Mouse (Mus musculus) liver, embryonic 16.5 days (tissue): ENCODE measurements at regions not wholly inside any gene's neighbourhood (a gene's known extent, or its start where the extent isn't known, plus 50 kb on each side); places are given as distances from the start of the nearest gene placed in this dataset.

Source experiments
- ATAC-seq: fragments of 200-750 bp; cut with Nextera tagmentation; 2 replicates; pipeline ENCODE4 v1.8.0; 2017; ENCODE audit warnings: low read depth, mild to moderate bottlenecking, moderate number of reproducible peaks, moderate library complexity
- H3K27ac ChIP-seq: fragments of 300-500 bp; sonication (generic); 2 replicates; pipeline ENCODE4 v1.5.1; 2014; ENCODE audit warnings: mild to moderate bottlenecking, low read length
- H3K27me3 ChIP-seq: fragments of 300-500 bp; sonication (generic); 2 replicates; pipeline ENCODE4 v1.6.1; 2014; ENCODE audit warnings: low read depth, low read length, mixed read lengths; ENCODE audit not compliant: control insufficient read depth, insufficient read depth
- H3K36me3 ChIP-seq: fragments of 300-500 bp; sonication (generic); 2 replicates; pipeline ENCODE4 v1.6.1; 2014; ENCODE audit warnings: mild to moderate bottlenecking; ENCODE audit not compliant: control insufficient read depth, insufficient read depth
- H3K4me1 ChIP-seq: fragments of 300-500 bp; sonication (generic); 2 replicates; pipeline ENCODE4 v1.6.1; 2014; ENCODE audit warnings: low read depth, low read length, mixed read lengths; ENCODE audit not compliant: control insufficient read depth
- H3K4me2 ChIP-seq: fragments of 300-500 bp; sonication (generic); 2 replicates; pipeline ENCODE4 v1.6.1; 2014; ENCODE audit warnings: low read depth, low read length, mixed read lengths
- H3K4me3 ChIP-seq: fragments of 300-500 bp; sonication (generic); 2 replicates; pipeline ENCODE4 v1.5.1; 2014; ENCODE audit warnings: low read depth, mild to moderate bottlenecking, low read length
- H3K9ac ChIP-seq: fragments of 300-500 bp; sonication (generic); 2 replicates; pipeline ENCODE4 v1.6.1; 2014; ENCODE audit warnings: low read depth, low read length
- H3K9me3 ChIP-seq: fragments of 300-500 bp; sonication (generic); replicated peaks from 2 replicates; pipeline ENCODE4 v1.6.1; 2016; ENCODE audit warnings: low read length; ENCODE audit not compliant: control insufficient read depth
- WGBS: fragments of 180-500 bp; shearing (Covaris S2); extraction: QIAGEN DNeasy Blood & Tissue Kit; methylation state at CpG from one replicate; pipeline ENCODE4 v1.1.7; 2014; ENCODE audit not compliant: insufficient replicate concordance; 5-methylcytosine and 5-hydroxymethylcytosine counted together

- H3K4me1 ChIP-seq, result no peaks in the 10 kb centered on the region
- WGBS, result 55% methylated on average over 3 of the region's 3 CpGs
- no peaks in the 10 kb centered on the region for H3K27me3 ChIP-seq
- no peaks in the 10 kb centered on the region for H3K9me3 ChIP-seq
- no peak overlapping the region for H3K9ac ChIP-seq
- H3K27ac ChIP-seq, result no peak overlapping the region
- no peaks in the 10 kb centered on the region for H3K36me3 ChIP-seq
- no peak overlapping the region for H3K4me2 ChIP-seq
- ATAC-seq, result no peak
- no peak overlapping the region for H3K4me3 ChIP-seq
Observed at GRCm38 (mm10) chr6:111820265-111820664, 453.3 kb upstream of the Lmcd1 start.

- Histone ChIP-seq H3K27ac (no peak overlapping the region), H3K4me3 (no peak overlapping the region), H3K4me1 (no peaks in the 10 kb centered on the region), H3K4me2 (no peak overlapping the region), H3K9me3 (no peaks in the 10 kb centered on the region), H3K27me3 (no peaks in the 10 kb centered on the region), H3K9ac (no peak overlapping the region), H3K36me3 (no peaks in the 10 kb centered on the region)
- no peak for ATAC-seq
- 43% methylated on average over 6 of the region's 6 CpGs for WGBS
Observed at GRCm38 (mm10) chr6:111844321-111844835, 429.2 kb upstream of the Lmcd1 start.

GRCm38 (mm10) chr6:111866101-111866598, 407.4 kb upstream of the Lmcd1 start:
- Histone ChIP-seq H3K4me3 (no peak overlapping the region), H3K4me1 (no peaks in the 10 kb centered on the region), H3K27ac (no peak overlapping the region), H3K9ac (no peak overlapping the region), H3K27me3 (no peaks in the 10 kb centered on the region), H3K9me3 (no peaks in the 10 kb centered on the region), H3K4me2 (no peak overlapping the region), H3K36me3 (no peaks in the 10 kb centered on the region)
- no peak for ATAC-seq
- WGBS, result 33% methylated on average over 3 of the region's 3 CpGs

DNA sequence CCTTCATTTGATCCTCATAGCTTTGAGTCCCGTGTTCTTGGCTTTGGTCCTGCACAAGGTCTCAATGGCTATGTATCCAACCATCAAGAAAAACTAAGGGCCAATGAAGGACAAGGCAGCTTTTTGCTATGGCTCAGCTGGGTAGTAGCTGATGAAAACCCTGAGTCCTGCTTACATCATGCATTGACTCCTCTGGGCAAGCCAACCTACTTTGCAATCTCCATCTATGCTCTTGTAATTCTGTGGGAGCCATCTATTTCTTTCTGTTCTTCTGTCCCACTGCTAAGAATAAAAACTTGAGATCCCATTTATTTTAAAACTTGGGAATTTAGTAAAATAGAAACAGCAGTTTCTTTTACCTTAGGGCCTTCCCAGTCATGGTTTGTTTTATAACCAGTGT, 391.0 kb upstream of the Lmcd1 start:
- Histone ChIP-seq H3K27ac (no peak overlapping the region), H3K9me3 (no peaks in the 10 kb centered on the region), H3K4me1 (no peaks in the 10 kb centered on the region), H3K27me3 (no peaks in the 10 kb centered on the region), H3K9ac (no peak overlapping the region), H3K4me2 (no peak overlapping the region), H3K36me3 (no peaks in the 10 kb centered on the region), H3K4me3 (no peak overlapping the region)
- 59% methylated on average over 1 of the region's 1 CpGs for WGBS
- no peak for ATAC-seq

DNA sequence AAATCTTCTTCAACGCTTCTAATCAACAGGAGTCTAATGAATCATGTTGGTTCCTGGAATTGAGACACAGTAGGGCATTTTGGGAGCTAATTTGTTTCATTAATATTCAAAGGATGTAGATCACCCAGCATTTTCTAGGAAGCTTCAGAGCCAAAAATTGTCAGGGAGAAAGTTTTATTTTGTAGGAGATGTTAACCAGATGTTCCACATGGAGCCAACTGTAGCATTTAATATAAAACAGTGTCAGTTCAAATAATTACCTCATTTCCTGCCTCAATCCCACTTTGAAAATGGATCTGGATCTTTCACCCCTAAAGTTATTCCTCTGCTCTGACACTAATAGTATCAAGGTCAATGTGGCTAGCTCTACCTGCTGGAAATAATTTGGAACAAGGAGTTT, 389.6 kb upstream of the Lmcd1 start:
- Histone ChIP-seq H3K4me2 (no peak overlapping the region), H3K9ac (no peak overlapping the region), H3K4me3 (no peak overlapping the region), H3K36me3 (no peaks in the 10 kb centered on the region), H3K9me3 (no peaks in the 10 kb centered on the region), H3K27ac (no peak overlapping the region), H3K27me3 (no peaks in the 10 kb centered on the region), H3K4me1 (no peaks in the 10 kb centered on the region)
- ATAC-seq, result no peak
- WGBS, result 58% methylated on average over 1 of the region's 1 CpGs

DNA sequence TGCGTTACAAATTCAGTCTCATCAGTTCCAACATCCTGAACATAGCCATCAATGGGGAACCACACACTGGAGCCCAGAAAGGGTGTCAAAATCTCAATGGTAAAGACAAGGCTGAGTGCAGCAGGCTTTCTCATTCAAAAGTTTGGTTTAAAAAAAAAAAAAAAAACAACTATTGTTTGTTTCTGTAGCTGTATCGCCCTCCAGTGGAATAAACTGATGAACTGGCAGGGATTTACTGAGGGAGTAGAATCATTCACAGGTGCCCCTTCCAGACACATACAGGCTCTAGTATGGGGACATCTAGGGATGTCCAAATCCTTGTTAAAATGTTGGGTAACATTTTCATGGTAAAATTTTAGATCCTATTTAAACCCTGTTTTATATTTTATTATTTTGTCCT, 361.6 kb upstream of the Lmcd1 start:
- no peak for ATAC-seq
- Histone ChIP-seq H3K4me2 (no peak overlapping the region), H3K9me3 (no peaks in the 10 kb centered on the region), H3K4me3 (no peak overlapping the region), H3K27ac (no peak overlapping the region), H3K9ac (no peak overlapping the region), H3K4me1 (no peaks in the 10 kb centered on the region), H3K27me3 (no peaks in the 10 kb centered on the region), H3K36me3 (no peaks in the 10 kb centered on the region)
- 49% methylated on average over 2 of the region's 2 CpGs for WGBS

- no peaks in the 10 kb centered on the region for H3K27me3 ChIP-seq
- no peak overlapping the region for H3K9ac ChIP-seq
- H3K4me2 ChIP-seq, result no peak overlapping the region
- H3K36me3 ChIP-seq, result no peaks in the 10 kb centered on the region
- no peak for ATAC-seq
- WGBS, result 68% methylated on average over 11 of the region's 11 CpGs
- no peaks in the 10 kb centered on the region for H3K4me1 ChIP-seq
- H3K4me3 ChIP-seq, result no peak overlapping the region
- no peak overlapping the region for H3K27ac ChIP-seq
- no peaks in the 10 kb centered on the region for H3K9me3 ChIP-seq
Observed at GRCm38 (mm10) chr6:111913771-111914405, 359.7 kb upstream of the Lmcd1 start.

DNA sequence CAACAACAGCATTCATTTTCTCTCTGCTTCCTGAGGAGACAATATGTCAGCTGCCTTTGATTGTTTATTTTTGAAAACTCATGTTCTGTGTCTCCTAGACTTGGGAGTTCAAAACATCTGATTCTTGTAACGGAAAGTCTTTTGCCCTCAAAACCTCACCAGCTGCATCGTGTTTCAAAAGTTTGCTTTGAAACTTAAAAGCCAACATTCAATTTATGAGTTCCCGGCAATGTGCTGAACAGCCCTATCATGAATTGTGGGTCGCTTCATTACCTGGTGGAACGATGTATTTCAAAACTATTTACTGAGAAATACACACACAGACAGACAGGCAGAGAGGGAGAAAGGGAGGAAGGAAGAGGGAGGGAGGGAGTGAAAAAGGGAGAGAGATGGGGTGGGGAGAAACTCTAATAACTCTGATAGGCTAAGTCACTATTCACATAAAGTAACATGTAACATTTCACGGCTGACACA, 356.3 kb upstream of the Lmcd1 start:
- Histone ChIP-seq H3K4me1 (no peaks in the 10 kb centered on the region), H3K9me3 (no peaks in the 10 kb centered on the region), H3K4me2 (no peak overlapping the region), H3K27me3 (no peaks in the 10 kb centered on the region), H3K36me3 (no peaks in the 10 kb centered on the region), H3K4me3 (no peak overlapping the region), H3K9ac (no peak overlapping the region), H3K27ac (no peak overlapping the region)
- no peak for ATAC-seq
- WGBS, result 52% methylated on average over 6 of the region's 6 CpGs

GRCm38 (mm10) chr6:111917868-111918597, 355.5 kb upstream of the Lmcd1 start:
- H3K4me2 ChIP-seq, result no peak overlapping the region
- no peaks in the 10 kb centered on the region for H3K9me3 ChIP-seq
- 63% methylated on average over 3 of the region's 3 CpGs for WGBS
- no peak overlapping the region for H3K4me3 ChIP-seq
- H3K4me1 ChIP-seq, result no peaks in the 10 kb centered on the region
- no peak overlapping the region for H3K27ac ChIP-seq
- H3K27me3 ChIP-seq, result no peaks in the 10 kb centered on the region
- no peak overlapping the region for H3K9ac ChIP-seq
- no peaks in the 10 kb centered on the region for H3K36me3 ChIP-seq
- no peak for ATAC-seq
